Mouse (Mus musculus) small intestine, adult 2 months (tissue): ENCODE results near the gene Psph. TPM values are rescaled to one million over a fixed set of nuclear protein-coding genes. Genes with fewer than 3 reads are reported as not detected.

Experiments used
- H3K27ac ChIP-seq: fragments of 200-500 bp; 2 replicates; pipeline ENCODE4 v1.5.1; 2012; ENCODE audit warnings: low read depth, low read length, control low read depth, inconsistent platforms; ENCODE audit not compliant: insufficient read depth
- H3K27me3 ChIP-seq: fragments of 200-500 bp; 2 replicates; pipeline ENCODE4 v1.6.1; 2012; ENCODE audit warnings: mild to moderate bottlenecking, moderate library complexity, low read length, inconsistent platforms; ENCODE audit not compliant: control insufficient read depth, insufficient read depth
- H3K36me3 ChIP-seq: fragments of 200-500 bp; 2 replicates; pipeline ENCODE4 v1.6.1; 2012; ENCODE audit warnings: mild to moderate bottlenecking, low read length, control low read depth, inconsistent platforms; ENCODE audit not compliant: control insufficient read depth, insufficient read depth
- H3K4me1 ChIP-seq: fragments of 200-500 bp; 2 replicates; pipeline ENCODE4 v1.6.1; 2012; ENCODE audit warnings: low read length, inconsistent platforms, mixed read lengths; ENCODE audit not compliant: control insufficient read depth, insufficient read depth, insufficient read length
- H3K4me3 ChIP-seq: fragments of 200-500 bp; 2 replicates; pipeline ENCODE4 v1.5.1; 2012; ENCODE audit warnings: low read depth, mild to moderate bottlenecking, control low read depth, inconsistent platforms, low read length, moderate library complexity
- CTCF ChIP-seq: fragments of 200-500 bp; IDR thresholded peaks from 2 replicates; pipeline ENCODE4 v1.5.1; 2012; ENCODE audit warnings: low read depth, mild to moderate bottlenecking, control low read depth, inconsistent platforms, low read length, moderate library complexity, mixed read lengths; ENCODE audit not compliant: insufficient replicate concordance, insufficient read length; ENCODE audit errors: extremely low read depth
- POLR2A ChIP-seq: fragments of 200-500 bp; IDR thresholded peaks from 2 replicates; pipeline ENCODE4 v1.6.1; 2012; ENCODE audit warnings: low read depth, mild to moderate bottlenecking, control low read depth, inconsistent platforms, low read length, moderate library complexity
- WGBS: fragments of 180-500 bp; shearing (Covaris S2); methylation state at CpG from one replicate; pipeline ENCODE4 v1.1.7; 2018; 5-methylcytosine and 5-hydroxymethylcytosine counted together
- polyA plus RNA-seq: library from polyadenylated mRNA; depleted of rRNA; stranded (reverse); fragments of >200 nt; gene quantifications from 2 replicates; pipeline ENCODE4 v1.2.3, GENCODE M21; 2012

Psph gene
- polyA plus RNA-seq, 1 experiment = 10.2 TPM

DNA sequence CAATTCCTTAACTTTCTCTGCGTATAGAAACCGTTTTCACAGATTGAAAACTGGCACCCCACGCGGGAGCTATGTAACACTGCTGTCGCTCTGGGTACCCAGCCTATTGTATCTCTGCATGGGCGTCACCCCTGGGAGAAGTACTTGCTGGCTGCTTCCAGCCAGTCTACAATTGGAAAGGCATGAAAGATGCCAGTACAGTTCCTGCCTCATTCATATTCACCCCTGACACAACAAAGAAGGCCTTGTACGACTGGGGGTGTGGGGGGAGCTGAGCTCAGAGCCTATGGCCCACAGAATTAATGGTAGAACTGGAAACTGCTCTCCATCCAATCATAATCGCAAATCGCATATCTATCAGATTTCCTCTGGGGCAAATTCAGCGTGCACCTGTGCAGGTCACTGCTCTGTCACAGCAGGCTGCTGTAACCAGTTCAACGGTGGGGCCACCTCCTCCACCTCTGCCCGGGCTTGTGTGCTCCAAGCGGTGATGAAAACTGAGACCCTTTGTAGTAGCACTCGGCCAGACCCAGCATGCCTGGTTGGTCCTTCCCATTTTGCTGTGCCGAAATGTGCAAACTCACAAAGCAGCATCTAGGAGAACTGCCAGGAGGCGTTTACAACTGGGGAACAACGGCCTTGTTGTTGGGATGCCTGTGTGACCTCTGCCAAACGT is 25.2 kb downstream of the Psph start:
- Histone ChIP-seq H3K27me3 (no peaks in the 10 kb centered on the region), H3K27ac (no peak overlapping the region), H3K4me3 (no peak overlapping the region), H3K4me1 (no peaks in the 10 kb centered on the region), H3K36me3 (peaks cover 11% of the 10 kb centered on the region)
- 79% methylated on average over 18 of the region's 18 CpGs for WGBS
- TF ChIP-seq CTCF (no peak), POLR2A (no peak)

DNA sequence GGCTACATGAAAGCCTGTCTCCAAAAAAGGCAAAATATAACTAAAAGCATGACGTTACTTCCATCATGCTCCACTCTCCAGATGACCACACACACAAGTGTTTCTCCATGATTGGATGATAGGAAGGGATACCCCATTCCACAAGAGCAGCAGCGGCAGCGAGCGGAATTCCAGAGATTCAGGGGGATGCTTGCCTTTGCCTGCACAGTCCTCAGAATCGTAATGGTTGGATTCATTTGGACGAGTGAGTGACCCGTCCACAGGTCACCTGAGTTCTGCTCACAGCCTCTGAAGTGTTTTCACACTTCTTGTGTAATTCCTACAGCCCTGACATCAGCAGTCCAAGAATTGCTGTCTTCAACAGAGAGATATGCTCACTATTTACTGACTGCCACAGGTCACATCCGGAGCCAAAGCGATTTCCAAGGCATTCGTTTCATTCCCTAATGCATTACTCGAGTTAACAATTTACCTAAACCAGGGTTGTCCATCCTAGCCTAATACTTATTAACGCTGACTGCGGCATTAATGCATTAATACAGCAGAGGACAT is 27.2 kb downstream of the Psph start:
- TF ChIP-seq CTCF (no peak), POLR2A (no peak)
- 76% methylated on average over 13 of the region's 13 CpGs for WGBS
- Histone ChIP-seq H3K36me3 (peaks cover 15% of the 10 kb centered on the region), H3K4me3 (no peak overlapping the region), H3K27me3 (no peaks in the 10 kb centered on the region), H3K27ac (no peak overlapping the region), H3K4me1 (no peaks in the 10 kb centered on the region)

DNA sequence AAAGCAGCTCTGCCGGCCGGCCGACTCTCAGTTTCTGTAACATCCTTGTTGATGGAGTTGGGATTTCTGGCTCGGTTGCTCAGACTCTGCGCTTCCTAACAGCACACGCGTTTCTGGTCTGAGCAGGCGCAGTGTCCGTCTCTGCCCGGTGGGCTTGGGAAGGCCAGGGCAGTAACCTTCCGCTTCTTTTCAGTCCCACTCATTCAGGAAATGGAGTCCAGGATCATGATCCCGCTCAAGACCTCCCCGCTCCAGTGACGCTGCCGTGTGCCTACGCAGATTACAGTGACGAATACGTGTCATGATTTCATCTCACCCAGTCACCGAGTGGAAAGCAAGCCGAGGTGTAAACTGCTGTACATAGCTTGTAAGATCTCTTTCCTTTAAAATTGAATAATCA is 30.4 kb downstream of the Psph start:
- no peak overlapping the region for H3K4me3 ChIP-seq
- 95% methylated on average over 20 of the region's 20 CpGs for WGBS
- no peak overlapping the region for H3K27ac ChIP-seq
- no peak for TF ChIP-seq POLR2A
- no peak for TF ChIP-seq CTCF
- no peaks in the 10 kb centered on the region for H3K4me1 ChIP-seq
- no peaks in the 10 kb centered on the region for H3K27me3 ChIP-seq
- peaks cover 24% of the 10 kb centered on the region for H3K36me3 ChIP-seq

DNA sequence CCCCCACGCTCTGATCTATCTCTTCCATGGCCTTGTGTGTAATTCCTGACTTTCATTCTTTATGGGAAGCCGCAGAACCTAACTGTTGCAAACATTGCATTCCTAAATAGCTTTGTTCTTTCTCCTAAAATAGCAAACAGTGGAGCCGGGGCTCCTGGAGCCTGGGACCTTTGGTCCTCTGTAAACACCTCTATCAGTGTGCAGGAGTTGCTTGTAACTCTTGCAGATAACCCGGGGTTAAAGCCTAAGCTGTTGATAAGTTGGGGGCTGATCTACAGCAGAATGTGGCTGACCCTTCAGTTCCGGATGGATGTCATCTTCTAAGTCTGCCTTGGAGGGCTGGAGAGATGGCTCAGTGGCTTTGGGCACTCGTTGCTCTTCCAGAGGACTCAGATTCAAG is 43.2 kb downstream of the Psph start:
- no peak overlapping the region for H3K27ac ChIP-seq
- TF ChIP-seq CTCF (no peak), POLR2A (no peak)
- no peak overlapping the region for H3K4me3 ChIP-seq
- no peaks in the 10 kb centered on the region for H3K27me3 ChIP-seq
- H3K36me3 ChIP-seq = peaks cover 24% of the 10 kb centered on the region
- 20% methylated on average over 6 of the region's 6 CpGs for WGBS
- H3K4me1 ChIP-seq = no peaks in the 10 kb centered on the region

DNA sequence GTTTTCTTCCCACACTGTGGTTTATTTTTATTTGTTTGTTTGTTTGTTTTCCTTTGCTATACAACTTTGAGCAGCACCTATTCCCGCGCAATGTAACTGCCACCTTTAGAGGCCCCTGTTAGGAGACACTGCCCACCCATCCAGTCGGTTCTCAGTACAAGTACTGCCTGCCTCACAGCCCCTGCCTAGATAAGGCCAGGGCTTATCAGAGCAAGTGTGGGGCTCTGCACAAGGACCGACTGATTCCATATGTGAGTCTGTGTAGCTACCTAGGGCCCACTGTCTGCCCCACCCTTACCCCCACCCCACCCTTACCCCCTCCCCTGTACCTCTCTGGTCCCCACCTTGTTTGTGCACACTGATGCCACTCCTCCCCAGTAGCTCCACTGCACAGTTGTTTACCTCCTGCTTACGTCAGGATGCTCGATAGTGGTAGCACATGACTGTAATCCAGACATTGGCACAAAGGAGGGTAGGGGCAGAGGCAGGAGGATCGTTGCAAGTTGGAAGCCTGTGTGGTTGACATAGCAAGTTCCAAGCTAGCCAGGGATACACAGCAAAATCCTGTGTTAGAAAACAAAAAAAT is 44.3 kb downstream of the Psph start:
- peaks cover 23% of the 10 kb centered on the region for H3K36me3 ChIP-seq
- 63% methylated on average over 7 of the region's 7 CpGs for WGBS
- no peak overlapping the region for H3K27ac ChIP-seq

DNA sequence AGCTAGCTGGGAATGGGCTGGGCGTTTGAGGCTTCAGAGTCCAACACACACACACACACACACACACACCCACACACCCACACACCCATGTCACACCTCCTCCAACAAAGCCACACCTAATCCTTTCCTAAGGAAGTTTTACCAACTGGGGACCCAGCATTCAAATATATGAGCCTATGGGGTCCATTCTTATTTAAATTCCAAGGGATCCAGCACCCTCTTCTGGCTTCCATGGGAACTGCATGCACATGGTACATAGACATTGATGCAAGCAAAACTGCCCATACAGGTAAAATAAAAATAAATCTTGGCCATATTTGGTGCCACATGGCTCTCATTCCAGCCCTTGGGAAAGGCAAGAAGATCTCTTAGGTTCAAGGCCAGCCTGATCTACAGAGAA is 46.3 kb downstream of the Psph start:
- no peak overlapping the region for H3K27ac ChIP-seq
- no peaks in the 10 kb centered on the region for H3K4me1 ChIP-seq
- no peak overlapping the region for H3K4me3 ChIP-seq
- H3K36me3 ChIP-seq = peaks cover 16% of the 10 kb centered on the region
- no peak for TF ChIP-seq CTCF
- WGBS = 90% methylated on average over 1 of the region's 1 CpGs
- H3K27me3 ChIP-seq = no peaks in the 10 kb centered on the region

More for the DNA sequence above, 44.3 kb downstream of the Psph start:
- H3K27me3 ChIP-seq = no peaks in the 10 kb centered on the region
- H3K4me3 ChIP-seq = no peak overlapping the region
- no peaks in the 10 kb centered on the region for H3K4me1 ChIP-seq
- no peak for TF ChIP-seq CTCF
- TF ChIP-seq POLR2A = no peak

DNA sequence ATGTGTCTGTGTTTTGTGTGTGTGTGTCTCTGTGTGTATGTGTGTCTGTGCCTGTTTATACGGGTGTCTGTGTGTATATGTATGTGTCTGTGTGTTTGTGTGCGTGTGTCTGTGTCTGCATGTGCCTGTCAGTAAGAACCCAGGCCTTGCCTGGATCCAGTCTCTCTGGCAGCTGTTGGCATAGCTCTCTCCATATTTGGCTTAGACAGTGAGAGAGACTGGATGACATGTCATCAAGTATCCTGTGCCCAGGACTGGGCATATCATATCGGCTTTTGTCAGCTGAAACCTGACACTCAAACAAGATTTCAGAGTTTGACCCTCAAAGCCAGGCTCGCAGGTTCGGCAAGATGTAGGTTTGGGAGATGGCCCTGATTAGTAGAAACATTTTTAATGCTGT is 56.2 kb downstream of the Psph start:
- no peak for TF ChIP-seq CTCF
- TF ChIP-seq POLR2A = no peak
- Histone ChIP-seq H3K27ac (no peak overlapping the region), H3K27me3 (no peaks in the 10 kb centered on the region), H3K4me3 (no peak overlapping the region), H3K4me1 (peaks cover 7% of the 10 kb centered on the region), H3K36me3 (no peaks in the 10 kb centered on the region)
- 76% methylated on average over 5 of the region's 5 CpGs for WGBS
